Mouse (Mus musculus) cerebellum, postnatal 10 days (tissue): ENCODE measurements around the gene Dmbx1.

Source experiments
- DNase-seq, 2 experiments: peaks; one replicate each; pipeline ENCODE4 v3.0.0; 2021; ENCODE audit warnings: mixed read lengths in 2 of 2

The Dmbx1 gene

DNA sequence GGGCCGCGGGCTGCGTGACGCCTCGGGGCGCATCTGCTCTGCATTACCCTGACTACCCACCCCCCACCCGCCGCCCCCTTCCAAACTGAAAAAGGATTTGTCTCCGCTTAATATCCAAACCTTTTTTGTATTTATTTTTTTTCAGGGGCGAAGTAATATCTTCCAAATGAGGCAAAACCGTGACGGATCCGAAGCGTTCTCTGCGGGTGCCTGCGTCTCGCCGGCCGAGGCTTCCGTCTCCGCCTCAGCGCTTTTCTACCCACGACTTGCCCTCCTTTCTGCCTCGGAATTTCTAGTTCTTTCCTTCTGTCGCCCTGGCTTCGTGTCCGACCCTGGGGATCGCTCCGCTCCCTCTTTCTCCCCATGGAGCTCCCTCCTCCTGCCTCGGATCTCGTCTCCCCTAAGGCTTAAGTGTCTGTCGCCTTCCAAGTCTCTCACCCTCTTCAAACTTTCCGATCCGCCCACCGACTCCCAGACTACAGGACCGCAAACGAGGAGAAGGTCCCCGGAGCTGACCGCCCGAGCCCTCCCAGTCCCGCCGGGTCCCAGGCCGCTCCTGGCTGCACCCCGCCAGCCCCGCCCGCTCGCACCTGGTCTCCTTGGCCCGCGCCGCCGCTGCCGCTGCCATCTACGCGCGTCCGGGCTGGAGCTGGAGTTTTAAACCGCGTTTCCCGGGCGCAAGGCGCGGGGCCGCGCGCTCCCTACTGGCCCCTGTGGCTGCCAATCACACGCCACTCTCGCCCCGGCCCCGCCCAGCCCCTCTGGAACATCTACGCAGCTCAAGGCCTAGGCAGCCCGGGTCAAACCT lies at the start of gene Dmbx1:
Dmbx1 (minus strand) TSS at position 632 of the 808 bp plus-strand sequence.
- peak; percentile 64 to 66 for DNase-seq

GRCm38 (mm10) chr4:115989382-115989781 lies 49.7 kb upstream of the Dmbx1 start:
- DNase-seq: no peak

GRCm38 (mm10) chr4:115987858-115988530 lies 48.3 kb upstream of the Dmbx1 start:
- no peak for DNase-seq

DNA sequence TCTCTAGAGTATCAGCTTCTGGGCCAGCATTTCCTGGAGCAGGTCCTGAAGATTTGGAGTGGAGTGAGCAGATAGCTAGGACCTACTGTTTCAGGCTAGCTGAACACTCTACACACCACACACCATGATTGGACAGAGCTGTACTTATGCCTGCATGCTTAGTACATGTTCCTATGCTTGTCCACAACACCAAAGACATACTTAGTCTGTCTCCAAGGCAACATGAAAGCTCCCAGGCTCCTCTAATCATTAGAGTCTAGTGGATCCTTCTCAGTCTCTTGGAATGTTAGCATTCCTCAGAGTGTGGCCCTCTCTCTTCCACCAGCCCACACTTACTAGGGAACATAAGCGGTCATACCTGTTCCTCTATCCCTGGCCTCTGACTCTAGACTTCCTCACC lies 47.7 kb upstream of the Dmbx1 start:
- no peak for DNase-seq

- DNase-seq: no peak
Observed at GRCm38 (mm10) chr4:115984967-115985366, 45.2 kb upstream of the Dmbx1 start.

DNA sequence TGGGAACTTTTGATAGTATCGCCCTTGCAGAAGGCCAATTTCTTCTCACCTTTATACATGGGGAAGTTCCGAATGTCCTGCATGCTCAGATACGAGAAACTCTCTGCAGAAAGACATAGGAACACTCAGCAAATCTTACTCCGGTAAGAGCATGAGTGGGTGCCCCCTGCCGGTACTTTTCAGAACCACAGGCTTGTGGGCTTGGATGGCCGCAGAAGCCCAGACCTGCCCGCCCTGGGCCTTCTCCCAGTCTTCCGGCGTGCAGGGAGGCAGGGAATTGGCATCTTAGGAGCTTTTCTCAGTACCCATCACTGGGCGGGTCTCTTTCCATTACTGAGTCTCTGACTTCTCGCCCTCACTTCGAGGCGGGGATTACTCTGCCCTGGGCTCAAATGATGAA lies 44.4 kb upstream of the Dmbx1 start:
- DNase-seq: peak; percentile 96 to 98

- peak; percentile 88 to 93 for DNase-seq
Observed at GRCm38 (mm10) chr4:115980676-115981075, 41.0 kb upstream of the Dmbx1 start.

GRCm38 (mm10) chr4:115979437-115979836 lies 39.7 kb upstream of the Dmbx1 start:
- no peak for DNase-seq

DNA sequence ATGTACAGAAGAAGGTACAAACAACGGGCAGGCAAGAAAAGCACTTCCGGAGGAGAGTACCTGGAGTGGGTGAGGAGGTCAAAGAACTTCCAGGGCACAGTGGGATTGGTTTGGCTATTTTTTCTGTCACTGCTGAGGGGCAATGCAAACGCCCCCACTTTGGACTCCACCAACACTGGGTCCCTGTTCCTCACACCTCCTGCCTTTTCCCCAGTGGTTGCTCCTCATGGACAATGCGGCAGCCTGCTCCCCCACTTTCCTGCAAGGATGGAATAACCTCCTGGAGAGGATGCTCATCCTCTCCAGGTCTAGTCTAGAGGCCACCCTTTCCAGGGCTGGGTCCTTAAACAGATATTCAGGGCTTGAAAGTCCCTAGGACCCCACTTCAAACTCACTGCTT lies 39.2 kb upstream of the Dmbx1 start:
- DNase-seq: no peak

- no peak for DNase-seq
Observed at GRCm38 (mm10) chr4:115972543-115972942, 32.8 kb upstream of the Dmbx1 start.

DNA sequence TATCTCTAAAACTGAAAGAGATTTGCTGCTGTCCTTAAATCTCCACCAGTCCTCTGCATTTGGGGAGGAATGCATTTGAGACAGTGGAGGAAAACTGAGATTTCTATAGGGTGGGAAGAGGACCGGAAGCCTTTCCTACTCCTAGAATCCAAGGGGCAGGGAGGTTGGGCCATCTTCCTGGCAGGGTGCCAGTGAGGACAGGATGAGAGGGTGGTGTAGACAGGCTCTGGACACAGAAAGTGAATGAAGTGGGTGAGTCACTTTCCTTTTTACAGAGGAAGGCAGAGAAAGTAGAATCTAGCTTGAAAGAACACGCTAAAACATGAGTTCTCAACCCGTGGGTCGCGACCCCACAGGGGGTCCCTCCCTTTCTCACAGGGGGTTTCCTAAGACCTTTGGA lies 24.7 kb upstream of the Dmbx1 start:
- peak; percentile 34 to 36 for DNase-seq

DNA sequence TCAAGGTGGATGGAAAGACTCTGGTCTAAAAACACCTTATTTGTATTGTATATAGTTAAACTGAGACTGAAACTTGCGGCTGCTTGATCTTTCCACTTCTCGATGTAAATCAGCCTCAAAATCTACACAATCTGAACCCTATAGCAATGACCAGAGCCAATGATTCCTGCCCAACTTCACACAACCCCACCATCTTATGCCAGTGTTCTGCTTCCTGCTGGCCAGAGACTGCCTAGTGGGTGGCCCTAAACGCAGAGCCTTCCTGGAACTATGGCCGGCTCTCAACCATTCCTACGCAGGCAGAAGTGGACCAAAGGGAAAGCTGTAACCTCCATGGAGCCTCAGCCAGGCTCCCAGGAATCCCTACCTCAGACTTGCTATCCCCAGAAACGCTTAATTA lies 24.0 kb upstream of the Dmbx1 start:
- no peak for DNase-seq

DNA sequence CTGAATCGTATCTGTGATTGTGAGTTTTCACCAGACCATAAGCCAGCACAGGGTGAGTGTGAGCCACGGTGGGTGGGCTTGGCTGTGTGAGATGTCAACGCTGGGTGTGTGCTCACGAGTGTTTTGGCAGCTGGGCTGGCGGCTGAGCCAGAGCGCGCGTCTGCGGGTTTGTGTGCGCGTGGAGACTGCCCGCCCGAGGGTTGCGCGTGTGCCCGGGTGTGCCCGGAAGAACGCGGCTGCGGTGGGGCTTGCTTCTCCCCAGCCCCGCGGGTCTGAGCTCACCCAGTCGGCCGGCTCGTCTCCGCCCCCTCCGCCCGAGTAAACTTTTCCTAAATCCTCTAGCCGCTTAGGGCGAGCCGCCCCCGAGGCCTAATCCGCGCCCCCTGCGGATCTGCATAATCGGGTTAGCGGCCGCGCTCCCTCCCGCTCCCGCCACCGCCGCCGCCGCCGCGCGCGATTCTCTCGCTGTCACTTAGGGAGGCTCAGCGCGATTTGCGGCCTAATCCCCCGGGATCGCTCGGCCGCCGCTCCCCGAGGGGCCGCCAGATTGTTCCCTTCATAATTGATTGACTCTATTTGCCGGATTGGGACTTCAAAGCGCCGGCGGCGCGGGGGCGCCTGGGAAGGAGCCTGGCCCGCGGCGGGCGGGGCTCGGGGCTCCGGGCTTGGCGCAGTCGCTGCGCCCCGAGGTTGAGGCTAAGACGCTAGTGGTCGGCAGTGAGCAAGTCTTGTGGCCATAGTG lies 23.1 kb upstream of the Dmbx1 start:
- peak; percentile 61 to 70 for DNase-seq

DNA sequence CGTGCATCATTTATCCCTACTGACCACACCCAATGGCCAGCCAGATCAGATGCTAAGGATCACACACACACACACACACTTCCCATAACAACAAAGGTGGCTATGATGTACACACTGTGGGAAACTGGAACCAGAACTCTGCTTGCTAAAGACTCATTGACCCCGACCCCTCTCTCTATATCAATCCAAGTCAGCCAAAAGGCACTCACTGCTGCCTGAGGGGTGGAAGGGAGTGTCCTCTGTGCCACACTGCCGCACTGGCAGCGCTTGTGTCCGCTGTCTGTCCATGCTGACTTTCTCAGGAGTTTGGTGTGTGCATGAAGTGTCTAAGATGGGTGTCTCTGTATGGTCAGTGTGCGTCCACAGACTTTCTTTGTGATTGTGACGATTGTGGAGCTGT lies 22.3 kb upstream of the Dmbx1 start:
- no peak for DNase-seq

DNA sequence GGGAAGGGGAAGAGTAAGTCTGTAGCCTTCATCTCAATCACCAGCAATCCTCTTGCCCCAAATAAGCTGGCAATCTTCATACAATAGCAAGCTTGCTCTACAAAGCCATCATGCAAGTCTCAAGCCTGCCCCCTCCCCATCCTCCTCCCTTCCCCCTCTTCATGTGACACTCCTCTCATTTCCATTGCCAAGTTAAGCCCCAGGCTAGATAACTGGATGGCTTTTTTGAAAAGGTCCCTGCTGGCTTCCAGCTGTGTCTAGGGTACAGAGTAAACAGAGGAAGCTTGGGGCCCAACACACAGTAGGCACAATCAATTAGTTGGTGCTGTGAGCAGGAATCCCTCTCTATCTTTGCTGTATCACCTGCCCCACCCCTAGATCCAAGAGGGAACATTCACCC lies 19.8 kb upstream of the Dmbx1 start:
- no peak for DNase-seq

GRCm38 (mm10) chr4:115955494-115955775 lies 15.7 kb upstream of the Dmbx1 start:
- no peak for DNase-seq

DNA sequence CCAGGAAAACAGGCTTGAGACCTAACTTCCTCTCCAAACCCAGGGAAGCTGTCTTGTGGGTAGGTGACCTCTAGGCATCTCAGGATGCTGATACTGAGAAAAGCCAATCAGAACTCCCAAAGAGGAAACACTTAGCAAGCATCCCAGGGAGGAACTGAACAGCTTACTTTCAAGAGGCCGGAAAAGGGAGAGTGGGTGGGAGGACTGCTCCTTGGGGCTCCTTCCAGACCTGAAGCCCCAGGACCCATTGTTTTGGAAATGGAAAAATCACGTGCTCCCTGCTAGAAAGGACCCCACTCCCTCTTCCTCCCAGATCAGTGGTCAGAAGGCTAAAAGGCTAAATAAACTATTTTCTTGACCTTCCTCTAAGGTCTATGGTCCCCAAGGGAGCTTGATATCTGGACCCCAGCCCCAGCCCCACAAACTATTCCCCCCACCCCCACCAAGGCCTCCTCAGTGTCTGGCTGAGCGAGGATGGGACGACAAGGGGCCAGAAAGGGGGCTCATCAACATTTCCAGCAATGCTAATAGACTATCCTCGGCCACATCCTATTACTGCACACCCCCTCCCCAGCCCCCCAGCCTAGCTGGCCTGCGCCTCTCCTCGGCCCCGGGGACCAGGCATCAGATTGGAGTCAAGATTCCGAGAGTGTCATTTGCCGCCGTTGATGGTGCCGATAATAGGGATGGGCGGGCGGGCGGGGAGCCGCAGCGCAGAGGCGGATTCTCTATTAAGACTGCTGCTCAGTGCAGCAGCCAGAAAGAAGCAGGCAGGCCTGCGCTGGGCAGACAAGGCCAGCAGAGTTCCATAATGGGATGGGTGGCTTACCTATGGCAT lies 15.1 kb upstream of the Dmbx1 start:
- DNase-seq: no peak

DNA sequence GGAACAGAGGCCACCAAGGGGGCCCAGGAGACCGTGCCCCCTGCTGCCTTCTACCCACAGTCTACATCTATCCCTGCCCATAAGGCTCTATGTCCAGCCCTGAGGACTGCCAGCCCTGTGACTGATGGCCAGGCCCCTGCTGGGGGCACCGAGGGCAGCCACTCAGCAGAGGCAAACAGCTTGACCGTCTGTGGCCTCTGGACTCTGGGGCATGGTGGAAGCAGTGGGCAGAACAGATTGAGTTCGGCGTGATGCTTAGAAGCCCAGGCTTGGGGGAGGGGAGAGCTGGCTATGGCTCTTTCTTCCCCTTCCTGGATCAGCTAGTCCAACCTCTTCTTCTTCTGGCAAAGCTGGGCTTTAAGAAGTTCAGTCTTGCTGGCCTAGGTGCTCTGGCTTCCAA lies 13.8 kb upstream of the Dmbx1 start:
- no peak for DNase-seq

- peak; percentile 78 to 82 for DNase-seq
Observed at GRCm38 (mm10) chr4:115952758-115953157, 13.0 kb upstream of the Dmbx1 start.

GRCm38 (mm10) chr4:115943669-115944314 lies 4.1 kb upstream of the Dmbx1 start:
- DNase-seq: no peak

- DNase-seq: no peak
Observed at GRCm38 (mm10) chr4:115941242-115941820, 1.6 kb upstream of the Dmbx1 start.

DNA sequence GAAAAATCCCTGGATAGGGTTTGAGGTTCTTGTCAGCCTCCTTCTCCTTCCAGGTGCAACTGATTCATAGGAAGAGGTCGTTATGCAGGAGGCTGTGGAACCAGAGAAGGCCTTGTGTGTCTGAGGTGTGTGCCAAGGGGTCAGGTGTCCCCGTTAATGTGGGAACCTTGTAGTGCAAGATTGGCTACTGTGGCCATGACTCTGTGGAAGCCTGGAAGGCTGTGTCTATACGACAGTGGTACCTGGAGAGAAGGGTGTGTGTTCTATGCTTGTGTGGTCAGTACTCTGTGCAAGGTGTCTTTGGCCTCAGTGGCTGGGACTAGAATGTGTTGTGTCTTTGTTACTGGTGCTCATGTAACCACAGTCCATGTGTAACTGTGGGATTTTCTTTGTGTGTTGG lies 955 bp upstream of the Dmbx1 start:
- no peak for DNase-seq
